Mouse (Mus musculus): ENCODE data around the gene Mpst.

Mpst gene

GRCm38 (mm10) chr15:78403896-78404295, 2.3 kb upstream of the Mpst start:
- DNase-seq (ENCODE audit: low spot score), result peak; percentile 89

- no peak for DNase-seq (ENCODE audit: low spot score)
Observed at GRCm38 (mm10) chr15:78405098-78405497, 1.1 kb upstream of the Mpst start.

GRCm38 (mm10) chr15:78405517-78406211, 552 bp upstream of the Mpst start, which contains the start of gene Tst:
Gene Tst (minus strand): TSS chr15:78405907.
- peak; percentile 97 for DNase-seq (ENCODE audit: low spot score)

GRCm38 (mm10) chr15:78409570-78410052, 3.4 kb downstream of the Mpst start:
- DNase-seq (ENCODE audit: low spot score), result no peak

GRCm38 (mm10) chr15:78413083-78413718, 7.0 kb downstream of the Mpst start:
- no peak for DNase-seq (ENCODE audit: low spot score)

- no peak for DNase-seq (ENCODE audit: low spot score)
Observed at GRCm38 (mm10) chr15:78413719-78414117, 7.5 kb downstream of the Mpst start.

- DNase-seq (ENCODE audit: low spot score), result no peak
Observed at GRCm38 (mm10) chr15:78414157-78414556, 7.9 kb downstream of the Mpst start.

GRCm38 (mm10) chr15:78416937-78417336, 10.7 kb downstream of the Mpst start:
- peak; percentile 80 for DNase-seq (ENCODE audit: low spot score)

GRCm38 (mm10) chr15:78420395-78420794, 14.2 kb downstream of the Mpst start:
- DNase-seq (ENCODE audit: low spot score), result no peak

GRCm38 (mm10) chr15:78422046-78422956, 16.1 kb downstream of the Mpst start:
- no peak for DNase-seq (ENCODE audit: low spot score)

- no peak for DNase-seq (ENCODE audit: low spot score)
Observed at GRCm38 (mm10) chr15:78424507-78424906, 18.3 kb downstream of the Mpst start.

- DNase-seq (ENCODE audit: low spot score), result no peak
Observed at GRCm38 (mm10) chr15:78425230-78425629, 19.0 kb downstream of the Mpst start.

- DNase-seq (ENCODE audit: low spot score), result peak; percentile 69
Observed at GRCm38 (mm10) chr15:78428391-78429138, 22.3 kb downstream of the Mpst start, which contains the start of gene Kctd17. Gene Kctd17 (plus strand): TSS chr15:78428564.

- DNase-seq (ENCODE audit: low spot score), result no peak
Observed at GRCm38 (mm10) chr15:78429139-78429459, 22.9 kb downstream of the Mpst start.

- DNase-seq (ENCODE audit: low spot score), result no peak
Observed at GRCm38 (mm10) chr15:78429871-78430622, 23.8 kb downstream of the Mpst start.

- no peak for DNase-seq (ENCODE audit: low spot score)
Observed at GRCm38 (mm10) chr15:78430874-78431273, 24.7 kb downstream of the Mpst start.

GRCm38 (mm10) chr15:78431541-78432121, 25.4 kb downstream of the Mpst start:
- DNase-seq (ENCODE audit: low spot score), result no peak

GRCm38 (mm10) chr15:78434896-78435520, 28.8 kb downstream of the Mpst start:
- DNase-seq (ENCODE audit: low spot score), result no peak

GRCm38 (mm10) chr15:78435681-78436080, 29.5 kb downstream of the Mpst start:
- no peak for DNase-seq (ENCODE audit: low spot score)

All from ovary, adult 18-20 months (tissue).